Mouse (Mus musculus) midbrain, embryonic 11.5 days (tissue): ENCODE results near the gene Fam84b. TPM values are rescaled to one million over a fixed set of nuclear protein-coding genes. Genes with fewer than 3 reads are reported as not detected.

Source experiments
- ATAC-seq: fragments of 200-750 bp; cut with Nextera tagmentation; 2 replicates; pipeline ENCODE4 v1.8.0; 2017; ENCODE audit warnings: moderate TSS enrichment, moderate library complexity; ENCODE audit not compliant: low FRiP score
- DNase-seq: peaks from one replicate; pipeline ENCODE4 v3.0.0; 2015; ENCODE audit warnings: low spot score; ENCODE audit errors: missing footprints
- H3K27ac ChIP-seq: fragments of 300-500 bp; sonication (generic); 2 replicates; pipeline ENCODE4 v1.5.1; 2014; ENCODE audit warnings: low read depth, low read length
- H3K27me3 ChIP-seq: fragments of 300-500 bp; sonication (generic); 2 replicates; pipeline ENCODE4 v1.6.1; 2014; ENCODE audit warnings: mild to moderate bottlenecking, low read length, moderate library complexity, mixed read lengths; ENCODE audit not compliant: control insufficient read depth, insufficient read depth
- H3K36me3 ChIP-seq: fragments of 300-500 bp; sonication (generic); 2 replicates; pipeline ENCODE4 v1.6.1; 2014; ENCODE audit warnings: mild to moderate bottlenecking, low read length, moderate library complexity, mixed read lengths; ENCODE audit not compliant: control insufficient read depth, insufficient read depth
- H3K4me1 ChIP-seq: fragments of 300-500 bp; sonication (generic); 2 replicates; pipeline ENCODE4 v1.6.1; 2014; ENCODE audit warnings: low read length; ENCODE audit not compliant: control insufficient read depth, insufficient read depth
- H3K4me2 ChIP-seq: fragments of 300-500 bp; sonication (generic); 2 replicates; pipeline ENCODE4 v1.6.1; 2014; ENCODE audit warnings: mild to moderate bottlenecking, moderate library complexity
- H3K4me3 ChIP-seq: fragments of 300-500 bp; sonication (generic); 2 replicates; pipeline ENCODE4 v1.5.1; 2014; ENCODE audit warnings: low read depth, low read length
- H3K9ac ChIP-seq: fragments of 300-500 bp; sonication (generic); 2 replicates; pipeline ENCODE4 v1.6.1; 2014; ENCODE audit warnings: low read length
- H3K9me3 ChIP-seq: fragments of 300-500 bp; sonication (generic); 2 replicates; pipeline ENCODE4 v1.6.1; 2016; ENCODE audit warnings: low read length; ENCODE audit not compliant: control insufficient read depth
- WGBS: fragments of 180-500 bp; shearing (Covaris S2); extraction: QIAGEN DNeasy Blood & Tissue Kit; methylation state at CpG from one replicate; pipeline ENCODE4 v1.1.7; 2014; 5-methylcytosine and 5-hydroxymethylcytosine counted together
- polyA plus RNA-seq: library from polyadenylated mRNA; unstranded; fragments of >200 nt; fragmentation: Nextera tagmentation; extraction: Ambion mirVana; gene quantifications from 2 replicates; pipeline ENCODE4 v1.2.1, GENCODE M21; 2014

Gene Fam84b
- polyA plus RNA-seq, 1 experiment from 2014 or later = 8.7 TPM

DNA sequence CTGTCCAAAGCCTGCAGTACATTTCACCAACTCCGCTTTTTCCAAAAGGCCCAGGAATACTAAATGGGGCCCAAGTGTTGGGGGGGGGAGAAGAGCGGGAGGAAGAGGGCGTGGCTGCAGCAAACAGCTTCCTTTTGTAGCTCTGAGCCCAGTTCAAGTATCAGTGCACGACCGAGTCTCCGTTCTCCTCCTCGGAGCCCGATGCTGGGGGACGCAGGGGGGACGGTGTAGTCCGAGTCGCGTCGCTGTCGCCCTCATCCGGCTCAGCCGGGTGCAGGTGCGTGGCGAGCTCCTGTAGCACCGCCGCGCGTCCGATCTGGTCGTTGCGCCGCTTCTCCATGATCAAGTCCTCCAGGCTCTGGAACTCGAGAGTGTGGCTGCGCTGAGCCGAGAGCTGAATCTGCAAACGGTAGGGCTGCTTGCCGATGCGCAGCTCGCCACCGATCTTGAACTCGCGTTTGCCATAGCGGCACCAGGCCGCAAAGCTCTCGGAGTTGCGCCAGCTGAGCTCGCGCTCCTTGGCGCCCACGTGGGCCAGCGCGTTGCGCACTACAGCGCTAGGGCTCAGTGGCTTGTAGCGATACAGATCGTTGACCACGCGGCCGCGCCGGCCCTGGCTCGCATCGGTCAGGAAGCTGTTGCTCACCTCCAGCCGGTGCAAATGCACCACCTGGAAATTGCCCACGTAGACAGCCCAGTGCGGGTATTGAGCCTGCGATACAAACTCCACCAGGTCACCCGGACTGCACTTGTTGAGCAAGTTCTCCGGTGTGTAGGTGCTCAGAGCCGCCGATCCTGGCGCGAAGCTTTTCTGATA is 30.6 kb downstream of the Fam84b start:
- under 1% methylated on average over 68 of the region's 68 CpGs for WGBS
- DNase-seq (peak; percentile 97), ATAC-seq (peak; percentile 80)
- no peak overlapping the region for H3K27ac ChIP-seq
- no peaks in the 10 kb centered on the region for H3K9me3 ChIP-seq
- peaks cover 4% of the 10 kb centered on the region; the same call in 1 of the 2 replicates for H3K27me3 ChIP-seq
- no peaks in the 10 kb centered on the region for H3K36me3 ChIP-seq
- H3K9ac ChIP-seq = peak overlapping the region; percentile 66
- H3K4me3 ChIP-seq = peak overlapping the region; percentile 58
- peak overlapping the region; percentile 100 for H3K4me2 ChIP-seq
- H3K4me1 ChIP-seq = peaks cover 8% of the 10 kb centered on the region

DNA sequence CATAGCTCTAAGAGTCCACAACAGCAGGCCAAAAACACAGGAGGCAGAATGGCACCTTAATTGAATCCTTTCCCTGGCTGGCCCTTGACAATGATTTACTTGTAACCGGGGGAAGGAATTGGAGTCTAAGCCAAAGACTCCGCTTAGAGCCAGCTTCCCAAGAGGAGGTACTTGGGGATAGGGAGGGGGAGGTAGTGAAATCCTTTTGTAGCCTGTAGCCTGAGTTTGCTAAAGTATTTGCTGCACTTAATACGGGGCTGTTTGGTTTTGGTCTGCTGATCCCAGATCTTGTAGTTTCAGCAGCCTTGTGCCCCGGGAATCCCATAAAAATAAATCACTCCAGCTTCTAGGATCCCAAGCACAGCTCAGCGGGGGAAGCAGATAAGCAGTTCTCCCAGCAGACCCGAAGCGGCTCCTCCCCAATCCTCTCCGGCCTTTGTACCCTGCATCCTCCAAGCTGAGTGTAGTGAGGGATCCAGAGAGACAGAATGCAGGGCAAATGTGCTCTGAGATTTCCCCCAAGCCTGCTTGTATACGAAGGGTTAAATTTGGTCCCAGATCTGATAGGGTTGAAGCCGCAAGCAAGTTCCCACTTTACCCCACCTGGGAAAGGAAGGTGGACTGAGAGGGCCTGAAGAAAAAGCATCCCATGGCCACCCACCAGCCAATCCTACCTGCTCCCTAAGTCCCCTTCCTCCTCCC is 31.3 kb downstream of the Fam84b start:
- Histone ChIP-seq H3K4me2 (peak overlapping the region; percentile 100), H3K27ac (no peak overlapping the region), H3K4me1 (peaks cover 8% of the 10 kb centered on the region), H3K36me3 (no peaks in the 10 kb centered on the region), H3K4me3 (peak overlapping the region; percentile 58), H3K9me3 (no peaks in the 10 kb centered on the region), H3K9ac (peak overlapping the region; percentile 66), H3K27me3 (peaks cover 4% of the 10 kb centered on the region; the same call in 1 of the 2 replicates)
- ATAC-seq = 0 out of 2 replicates have a peak, but pooled peaks have one; percentile 5
- DNase-seq = peak; percentile 90
- 3% methylated on average over 10 of the region's 10 CpGs for WGBS

DNA sequence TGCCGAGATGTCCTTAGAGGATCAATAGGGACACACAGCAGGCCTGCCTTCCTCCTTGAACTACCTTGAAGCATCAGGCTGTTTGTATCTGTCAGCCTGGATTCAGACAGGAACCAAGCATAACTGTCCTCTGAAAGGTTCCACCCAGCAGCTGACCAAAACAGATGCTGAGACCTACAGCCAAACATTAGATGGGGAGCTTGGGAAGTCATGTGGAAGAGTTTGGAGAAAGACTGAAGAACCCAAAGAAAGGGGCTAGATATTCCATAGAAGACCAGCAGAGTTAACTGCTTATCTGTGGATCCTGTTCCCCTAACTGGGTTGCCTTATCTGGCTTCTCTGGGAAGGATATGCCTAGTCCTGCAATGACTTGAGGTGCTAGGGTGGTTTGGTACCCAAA is 35.1 kb downstream of the Fam84b start:
- ATAC-seq = no peak
- no peak overlapping the region for H3K27ac ChIP-seq
- WGBS = 92% methylated on average over 1 of the region's 1 CpGs
- H3K36me3 ChIP-seq = no peaks in the 10 kb centered on the region
- DNase-seq = peak; percentile 54
- H3K27me3 ChIP-seq = no peaks in the 10 kb centered on the region; the same call in 1 of the 2 replicates
- no peak overlapping the region for H3K9ac ChIP-seq
- no peak overlapping the region for H3K4me3 ChIP-seq
- H3K4me2 ChIP-seq = no peak overlapping the region
- H3K4me1 ChIP-seq = peaks cover 3% of the 10 kb centered on the region
- no peaks in the 10 kb centered on the region for H3K9me3 ChIP-seq

DNA sequence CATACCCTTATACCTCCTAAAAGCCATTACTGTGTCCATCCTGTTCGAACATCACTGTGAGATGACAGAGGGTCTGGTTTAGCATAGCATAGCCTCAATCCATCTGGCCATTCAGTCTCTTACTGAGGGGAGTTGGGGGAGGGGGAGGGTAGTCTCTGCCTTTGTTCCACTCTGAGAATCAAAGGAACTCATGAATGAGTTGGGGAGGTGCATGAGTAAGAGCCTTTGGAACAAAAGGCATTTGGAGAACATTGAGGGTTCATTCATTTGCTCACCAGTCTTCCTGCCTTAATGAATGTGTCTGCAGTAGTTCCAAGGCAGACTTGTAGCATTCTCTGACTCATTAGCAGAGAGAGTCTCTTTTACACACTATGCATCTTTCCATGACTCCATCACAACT is 37.1 kb downstream of the Fam84b start:
- Histone ChIP-seq H3K9ac (no peak overlapping the region), H3K27ac (no peak overlapping the region), H3K4me3 (no peak overlapping the region), H3K36me3 (no peaks in the 10 kb centered on the region), H3K27me3 (no peaks in the 10 kb centered on the region), H3K9me3 (no peaks in the 10 kb centered on the region), H3K4me1 (no peaks in the 10 kb centered on the region), H3K4me2 (no peak overlapping the region)
- 24% methylated on average over 1 of the region's 1 CpGs for WGBS
- DNase-seq (peak; percentile 75), ATAC-seq (peak; percentile 24; the same call in 1 of the 2 replicates)

DNA sequence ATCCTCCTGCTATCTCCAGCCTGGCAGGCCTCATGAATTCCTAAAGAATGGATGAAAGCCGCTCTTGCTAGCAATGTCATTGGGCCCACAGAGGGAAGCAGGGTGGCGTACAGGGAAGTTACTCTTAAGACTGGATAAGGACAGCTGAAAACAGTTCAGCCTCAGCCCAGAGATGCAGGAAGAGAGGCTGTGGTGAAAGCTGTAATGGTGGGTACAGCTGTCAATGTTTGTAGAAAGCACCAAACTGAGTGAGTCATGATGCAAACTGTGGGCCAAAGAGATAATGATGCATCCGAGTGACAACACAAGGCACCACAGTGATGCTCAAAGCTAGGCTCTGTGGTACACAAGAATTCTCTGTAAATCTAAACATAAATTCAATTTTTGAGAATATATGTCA is 39.0 kb downstream of the Fam84b start:
- no peaks in the 10 kb centered on the region for H3K9me3 ChIP-seq
- H3K36me3 ChIP-seq = no peaks in the 10 kb centered on the region
- H3K27me3 ChIP-seq = no peaks in the 10 kb centered on the region
- H3K9ac ChIP-seq = no peak overlapping the region
- no peak for ATAC-seq
- 80% methylated on average over 3 of the region's 3 CpGs for WGBS
- H3K4me2 ChIP-seq = no peak overlapping the region
- no peak overlapping the region for H3K4me3 ChIP-seq
- DNase-seq = no peak
- H3K27ac ChIP-seq = no peak overlapping the region
- H3K4me1 ChIP-seq = no peaks in the 10 kb centered on the region

DNA sequence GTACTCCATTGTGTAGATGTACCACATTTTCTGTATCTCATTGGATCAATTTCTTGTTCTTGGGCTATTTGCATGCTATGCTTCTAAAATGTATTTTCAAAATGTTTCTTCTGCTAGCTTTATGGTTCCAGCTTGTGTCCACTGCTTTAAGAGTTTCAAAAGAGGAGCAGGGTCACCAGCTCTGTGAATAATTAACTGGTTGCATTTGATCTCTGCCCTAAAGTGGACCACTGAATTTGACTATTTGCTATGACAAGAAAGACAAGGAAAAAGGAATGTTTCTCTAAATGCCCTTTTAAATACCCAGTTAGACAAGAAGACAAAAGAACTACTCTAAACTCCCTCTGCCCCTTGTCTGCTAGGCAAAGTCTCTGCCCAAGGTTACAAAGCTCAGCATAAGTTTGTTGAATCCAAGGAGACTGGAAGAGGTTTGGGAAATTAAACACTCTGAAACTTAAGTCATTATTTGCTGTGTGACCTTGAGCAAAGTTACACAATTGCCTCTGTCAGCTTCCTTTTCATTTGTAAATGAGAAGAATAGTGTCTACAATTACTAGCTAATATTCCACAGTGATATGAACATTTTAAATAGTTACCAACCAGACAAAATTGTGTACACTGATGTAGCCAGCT is 60.4 kb downstream of the Fam84b start:
- H3K27ac ChIP-seq = no peak overlapping the region
- no peaks in the 10 kb centered on the region for H3K36me3 ChIP-seq
- no peak overlapping the region for H3K9ac ChIP-seq
- no peak for ATAC-seq
- no peak overlapping the region for H3K4me2 ChIP-seq
- DNase-seq = no peak
- H3K27me3 ChIP-seq = no peaks in the 10 kb centered on the region
- H3K4me3 ChIP-seq = no peak overlapping the region
- H3K4me1 ChIP-seq = no peaks in the 10 kb centered on the region
- no peaks in the 10 kb centered on the region for H3K9me3 ChIP-seq

DNA sequence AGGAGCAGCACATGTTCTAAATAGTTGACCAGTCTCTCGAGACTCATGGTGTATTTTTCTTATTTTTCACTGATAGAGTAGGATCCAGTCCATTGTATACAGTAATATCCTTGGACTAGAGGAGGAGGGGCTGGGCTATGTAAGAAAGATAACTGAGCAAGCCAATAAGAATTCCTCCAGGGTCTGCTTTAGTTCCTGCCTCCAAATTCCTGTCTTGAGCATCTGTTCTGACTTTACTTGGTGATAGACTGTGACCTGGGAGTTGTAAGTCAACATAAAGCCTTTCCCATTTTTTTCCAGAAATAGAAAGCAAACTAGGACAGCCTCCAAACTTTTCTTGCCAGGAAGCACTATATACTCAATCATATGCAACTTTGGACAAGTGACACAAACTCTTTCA is 64.5 kb downstream of the Fam84b start:
- H3K9ac ChIP-seq = no peak overlapping the region
- DNase-seq (no peak), ATAC-seq (no peak)
- no peak overlapping the region for H3K4me2 ChIP-seq
- H3K9me3 ChIP-seq = no peaks in the 10 kb centered on the region
- H3K4me3 ChIP-seq = no peak overlapping the region
- H3K36me3 ChIP-seq = no peaks in the 10 kb centered on the region
- no peak overlapping the region for H3K27ac ChIP-seq
- WGBS = 68% methylated on average over 1 of the region's 1 CpGs
- H3K4me1 ChIP-seq = no peaks in the 10 kb centered on the region
- H3K27me3 ChIP-seq = no peaks in the 10 kb centered on the region

DNA sequence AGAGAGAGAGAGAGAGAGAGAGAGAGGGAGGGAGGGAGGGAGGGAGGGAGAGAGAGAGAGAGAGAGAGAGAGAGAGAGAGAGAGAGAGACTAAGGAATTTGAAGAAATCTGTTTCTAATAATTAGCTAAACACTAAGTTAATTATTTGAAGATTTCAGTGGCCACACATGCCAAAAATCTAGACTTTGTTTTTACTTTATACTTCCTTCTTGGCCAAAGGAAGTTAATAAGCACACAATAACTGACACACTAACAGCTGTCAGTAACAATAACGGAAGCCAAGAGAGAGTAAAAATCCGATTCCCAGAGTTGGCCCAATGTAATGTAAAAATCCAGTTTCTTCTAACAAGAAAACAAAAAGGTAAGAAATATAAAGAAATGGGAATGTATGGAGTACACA is 69.8 kb downstream of the Fam84b start:
- H3K4me1 ChIP-seq = no peaks in the 10 kb centered on the region
- no peaks in the 10 kb centered on the region for H3K27me3 ChIP-seq
- H3K9ac ChIP-seq = no peak overlapping the region
- WGBS = 77% methylated on average over 2 of the region's 2 CpGs
- ATAC-seq (no peak), DNase-seq (no peak)
- no peak overlapping the region for H3K4me3 ChIP-seq
- no peak overlapping the region for H3K4me2 ChIP-seq
- H3K36me3 ChIP-seq = no peaks in the 10 kb centered on the region
- H3K9me3 ChIP-seq = no peaks in the 10 kb centered on the region
- no peak overlapping the region for H3K27ac ChIP-seq

DNA sequence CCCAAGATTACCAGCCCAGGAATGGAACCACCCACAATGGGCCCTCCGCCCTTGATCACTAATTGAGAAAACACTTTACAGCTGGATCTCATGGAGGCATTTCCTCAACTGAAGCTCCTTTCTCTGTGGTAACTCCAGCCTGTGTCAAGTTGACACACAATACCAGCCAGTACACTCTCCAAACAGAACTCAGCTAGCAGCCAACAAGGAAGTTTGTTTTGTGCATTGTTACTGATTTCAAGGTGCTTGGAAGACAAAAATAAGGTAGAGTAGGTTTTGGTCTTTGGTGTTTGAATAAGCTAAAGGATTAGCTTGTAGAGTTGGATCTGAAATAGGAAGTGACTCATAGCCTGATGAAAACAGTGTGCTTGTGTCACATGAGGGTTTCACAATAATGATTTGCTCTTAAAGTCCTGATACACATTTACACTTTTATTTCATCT is 74.0 kb downstream of the Fam84b start:
- Histone ChIP-seq H3K4me1 (no peaks in the 10 kb centered on the region), H3K9me3 (no peaks in the 10 kb centered on the region), H3K4me2 (no peak overlapping the region), H3K4me3 (no peak overlapping the region), H3K27ac (no peak overlapping the region), H3K27me3 (no peaks in the 10 kb centered on the region), H3K36me3 (no peaks in the 10 kb centered on the region), H3K9ac (no peak overlapping the region)
- DNase-seq (no peak), ATAC-seq (no peak)
- WGBS = 76% methylated on average over 1 of the region's 1 CpGs
